Mouse (Mus musculus) stomach, embryonic 14.5 days (tissue): ENCODE results near the gene St3gal3. TPM values are rescaled to one million over a fixed set of nuclear protein-coding genes. Genes with fewer than 3 reads are reported as not detected.

Source experiments
- ATAC-seq: fragments of 200-750 bp; cut with Nextera tagmentation; 2 replicates; pipeline ENCODE4 v1.8.0; 2017; ENCODE audit warnings: low read depth, moderate TSS enrichment; ENCODE audit not compliant: insufficient number of reproducible peaks, insufficient read depth, low FRiP score
- H3K27ac ChIP-seq: fragments of 300-500 bp; sonication (generic); 2 replicates; pipeline ENCODE4 v1.5.1; 2014; ENCODE audit warnings: mild to moderate bottlenecking, low read length, moderate library complexity, mixed read lengths
- H3K27me3 ChIP-seq: fragments of 300-500 bp; sonication (generic); 2 replicates; pipeline ENCODE4 v1.6.1; 2014; ENCODE audit warnings: low read length, control low read depth, mixed read lengths; ENCODE audit not compliant: control insufficient read depth, insufficient read depth
- H3K36me3 ChIP-seq: fragments of 300-500 bp; sonication (generic); 2 replicates; pipeline ENCODE4 v1.6.1; 2014; ENCODE audit warnings: mild to moderate bottlenecking, control low read depth, low read length, moderate library complexity, mixed read lengths; ENCODE audit not compliant: control insufficient read depth, insufficient read depth
- H3K4me1 ChIP-seq: fragments of 300-500 bp; sonication (generic); 2 replicates; pipeline ENCODE4 v1.6.1; 2014; ENCODE audit warnings: low read length, control low read depth, mixed read lengths; ENCODE audit not compliant: control insufficient read depth, insufficient read depth
- H3K4me2 ChIP-seq: fragments of 300-500 bp; sonication (generic); replicated peaks from 2 replicates; pipeline ENCODE4 v1.6.1; 2014; ENCODE audit warnings: low read depth, low read length, control low read depth
- H3K4me3 ChIP-seq: fragments of 300-500 bp; sonication (generic); 2 replicates; pipeline ENCODE4 v1.5.1; 2014; ENCODE audit warnings: low read depth, low read length, control low read depth
- H3K9ac ChIP-seq: fragments of 300-500 bp; sonication (generic); replicated peaks from 2 replicates; pipeline ENCODE4 v1.6.1; 2014; ENCODE audit warnings: low read depth, mild to moderate bottlenecking, control low read depth, low read length, moderate library complexity, mixed read lengths
- H3K9me3 ChIP-seq: fragments of 300-500 bp; sonication (generic); 2 replicates; pipeline ENCODE4 v1.6.1; 2016; ENCODE audit warnings: low read depth, low read length, control low read depth; ENCODE audit not compliant: control insufficient read depth
- WGBS: fragments of 180-500 bp; shearing (Covaris S2); extraction: QIAGEN DNeasy Blood & Tissue Kit; methylation state at CpG from one replicate; pipeline ENCODE4 v1.1.7; 2014; 5-methylcytosine and 5-hydroxymethylcytosine counted together
- polyA plus RNA-seq: library from polyadenylated mRNA; unstranded; fragments of >200 nt; fragmentation: Nextera tagmentation; extraction: Ambion mirVana; gene quantifications from 2 replicates; pipeline ENCODE4 v1.2.1, GENCODE M21; 2014

The St3gal3 gene
- polyA plus RNA-seq, 1 experiment from 2014 or later = 6.1 TPM

DNA sequence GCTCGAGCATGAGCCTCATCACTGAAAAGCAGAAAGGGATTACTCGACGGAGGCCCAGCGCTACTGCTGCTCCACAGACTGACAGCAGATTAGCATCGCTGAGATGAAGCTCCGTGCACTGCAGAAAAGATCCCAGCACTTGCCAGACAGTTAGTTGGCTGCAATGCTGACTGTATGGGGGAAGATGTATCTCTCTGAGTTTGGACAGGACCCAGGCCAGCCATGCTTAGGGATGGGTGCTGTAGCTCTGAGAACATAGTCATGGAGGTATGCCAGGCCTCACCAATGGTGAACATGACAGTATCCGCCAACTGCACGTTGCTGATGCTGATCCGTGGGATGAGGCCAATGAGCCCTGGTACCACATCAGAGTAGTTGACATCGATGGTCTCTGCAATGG is 230.6 kb downstream of the St3gal3 start:
- H3K4me3 ChIP-seq = no peak overlapping the region
- no peak for ATAC-seq
- H3K9ac ChIP-seq = no peak overlapping the region
- no peaks in the 10 kb centered on the region for H3K27me3 ChIP-seq
- no peak overlapping the region for H3K27ac ChIP-seq
- peaks cover 55% of the 10 kb centered on the region for H3K36me3 ChIP-seq
- H3K9me3 ChIP-seq = no peaks in the 10 kb centered on the region
- 86% methylated on average over 10 of the region's 10 CpGs for WGBS
- H3K4me1 ChIP-seq = no peaks in the 10 kb centered on the region
- H3K4me2 ChIP-seq = no peak overlapping the region

DNA sequence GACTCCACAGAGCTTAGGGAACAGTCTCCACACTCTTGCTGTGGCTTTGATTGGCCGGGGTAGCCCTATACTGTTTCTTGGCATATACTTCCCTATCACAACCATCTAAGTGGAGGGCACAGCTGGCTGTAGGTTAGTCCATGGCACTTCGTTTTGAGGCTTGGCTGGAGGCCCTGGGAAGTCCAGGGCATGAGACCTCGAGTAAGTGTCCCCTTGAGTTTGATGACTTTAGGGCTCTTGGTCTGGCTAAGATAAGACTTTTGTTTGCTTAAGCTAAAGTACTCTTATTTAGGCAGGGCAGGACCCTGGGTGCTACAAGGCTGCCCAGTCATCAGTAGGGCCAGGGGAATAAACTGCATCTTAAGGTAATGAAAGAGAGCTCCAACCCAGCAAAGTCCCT is 236.6 kb downstream of the St3gal3 start:
- no peak for ATAC-seq
- Histone ChIP-seq H3K4me3 (no peak overlapping the region), H3K36me3 (peaks cover 68% of the 10 kb centered on the region), H3K27me3 (no peaks in the 10 kb centered on the region), H3K4me1 (no peaks in the 10 kb centered on the region), H3K4me2 (no peak overlapping the region), H3K9ac (no peak overlapping the region), H3K9me3 (no peaks in the 10 kb centered on the region), H3K27ac (no peak overlapping the region)
- 70% methylated on average over 3 of the region's 3 CpGs for WGBS

DNA sequence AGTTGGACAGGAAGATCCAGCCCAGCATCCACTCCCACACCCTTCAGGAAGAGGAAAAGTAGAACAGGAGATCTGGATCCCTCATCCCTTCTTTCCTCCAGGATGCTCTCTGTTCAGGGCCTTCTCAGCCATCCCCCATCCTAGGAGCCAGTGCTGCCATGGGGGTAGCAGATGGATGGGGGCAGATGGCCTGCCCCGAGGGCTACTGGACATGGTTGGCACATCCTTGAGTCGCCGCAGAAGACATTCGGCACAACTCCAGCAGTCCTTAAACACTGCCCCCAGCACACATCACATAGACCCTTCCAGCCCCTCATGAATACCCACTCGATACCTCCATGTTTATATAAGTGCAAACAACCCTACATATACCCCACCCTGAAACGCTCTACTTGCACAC is 238.7 kb downstream of the St3gal3 start:
- H3K9ac ChIP-seq = no peak overlapping the region
- peaks cover 52% of the 10 kb centered on the region for H3K36me3 ChIP-seq
- 0 out of 2 replicates have a peak, but pooled peaks cover 3% of the 10 kb centered on the region for H3K4me1 ChIP-seq
- H3K4me3 ChIP-seq = no peak overlapping the region
- ATAC-seq = no peak
- WGBS = 95% methylated on average over 6 of the region's 6 CpGs
- H3K27me3 ChIP-seq = no peaks in the 10 kb centered on the region
- no peak overlapping the region for H3K4me2 ChIP-seq
- no peaks in the 10 kb centered on the region for H3K9me3 ChIP-seq
- no peak overlapping the region for H3K27ac ChIP-seq

DNA sequence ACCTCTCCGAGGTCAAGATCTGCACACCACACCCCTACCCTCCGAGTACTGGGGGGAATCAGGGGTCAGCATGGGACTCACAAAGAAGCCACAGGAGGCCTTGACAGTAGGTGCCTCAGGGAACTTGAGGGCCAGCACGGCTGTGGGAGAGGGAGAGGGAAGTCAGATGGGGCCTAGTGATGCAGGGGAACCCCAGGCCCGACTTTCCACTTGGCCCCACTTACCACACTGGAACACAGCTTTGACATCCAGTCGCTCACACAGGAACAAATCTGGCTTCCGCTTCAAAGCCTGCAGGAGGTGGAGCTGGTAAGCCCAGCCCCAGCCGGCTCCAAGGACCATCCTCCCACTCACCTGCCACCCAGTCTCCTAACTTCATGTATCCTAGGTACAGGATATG is 239.4 kb downstream of the St3gal3 start:
- H3K4me2 ChIP-seq = no peak overlapping the region
- H3K4me1 ChIP-seq = 0 out of 2 replicates have a peak, but pooled peaks cover 7% of the 10 kb centered on the region
- H3K4me3 ChIP-seq = no peak overlapping the region
- ATAC-seq = no peak
- no peak overlapping the region for H3K9ac ChIP-seq
- H3K27ac ChIP-seq = no peak overlapping the region
- H3K9me3 ChIP-seq = no peaks in the 10 kb centered on the region
- whole genome bisulfite sequencing = 85% methylated on average over 7 of the region's 7 CpGs
- no peaks in the 10 kb centered on the region for H3K27me3 ChIP-seq
- H3K36me3 ChIP-seq = peaks cover 45% of the 10 kb centered on the region

DNA sequence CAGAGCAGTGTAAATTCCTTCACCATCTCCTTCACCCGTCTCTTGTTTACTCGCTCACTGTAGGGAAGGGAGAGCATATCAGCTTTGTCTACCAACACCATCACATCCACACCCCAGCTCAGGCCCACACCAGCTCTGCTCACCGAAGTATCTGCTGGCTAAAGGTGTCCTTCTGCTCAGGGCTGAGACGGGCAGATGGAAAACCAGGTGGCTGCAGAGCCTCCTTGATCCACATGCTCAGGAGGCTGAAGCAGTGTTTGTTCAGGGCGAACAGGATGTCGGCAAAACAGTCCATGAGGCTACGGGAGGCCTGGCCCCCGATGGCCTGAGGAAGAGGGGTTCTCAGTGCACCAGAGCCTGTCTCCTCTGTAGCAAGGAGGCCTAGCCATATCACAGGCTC is 240.1 kb downstream of the St3gal3 start:
- Histone ChIP-seq H3K27me3 (no peaks in the 10 kb centered on the region), H3K27ac (no peak overlapping the region), H3K4me1 (0 out of 2 replicates have a peak, but pooled peaks cover 7% of the 10 kb centered on the region), H3K36me3 (peaks cover 37% of the 10 kb centered on the region), H3K9ac (no peak overlapping the region), H3K4me2 (no peak overlapping the region), H3K9me3 (no peaks in the 10 kb centered on the region), H3K4me3 (no peak overlapping the region)
- 82% methylated on average over 8 of the region's 8 CpGs for WGBS
- no peak for ATAC-seq

DNA sequence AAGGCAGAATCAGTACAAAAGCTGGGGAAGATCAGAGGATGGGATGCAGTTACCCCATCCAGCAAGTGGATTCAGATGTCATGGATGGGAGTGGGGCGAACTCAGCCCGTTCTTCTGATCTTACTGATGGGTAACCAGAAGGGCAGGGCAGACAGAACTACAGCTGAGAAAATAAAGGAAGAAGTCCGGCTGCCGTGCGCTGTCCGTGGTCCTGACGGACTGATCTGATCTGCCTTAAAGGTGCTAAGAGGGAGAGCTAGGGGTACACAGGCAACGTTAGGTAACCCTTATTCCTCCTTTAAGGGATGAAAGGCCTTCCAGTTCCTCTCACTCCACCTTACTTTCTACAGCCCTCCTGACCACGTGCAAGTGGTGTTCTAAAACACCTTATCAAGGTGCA is 241.3 kb downstream of the St3gal3 start:
- Histone ChIP-seq H3K4me3 (no peak overlapping the region), H3K27me3 (no peaks in the 10 kb centered on the region), H3K4me1 (0 out of 2 replicates have a peak, but pooled peaks cover 7% of the 10 kb centered on the region), H3K4me2 (no peak overlapping the region), H3K9me3 (no peaks in the 10 kb centered on the region), H3K9ac (no peak overlapping the region), H3K36me3 (peaks cover 25% of the 10 kb centered on the region), H3K27ac (no peak overlapping the region)
- WGBS = 16% methylated on average over 9 of the region's 9 CpGs
- no peak for ATAC-seq

DNA sequence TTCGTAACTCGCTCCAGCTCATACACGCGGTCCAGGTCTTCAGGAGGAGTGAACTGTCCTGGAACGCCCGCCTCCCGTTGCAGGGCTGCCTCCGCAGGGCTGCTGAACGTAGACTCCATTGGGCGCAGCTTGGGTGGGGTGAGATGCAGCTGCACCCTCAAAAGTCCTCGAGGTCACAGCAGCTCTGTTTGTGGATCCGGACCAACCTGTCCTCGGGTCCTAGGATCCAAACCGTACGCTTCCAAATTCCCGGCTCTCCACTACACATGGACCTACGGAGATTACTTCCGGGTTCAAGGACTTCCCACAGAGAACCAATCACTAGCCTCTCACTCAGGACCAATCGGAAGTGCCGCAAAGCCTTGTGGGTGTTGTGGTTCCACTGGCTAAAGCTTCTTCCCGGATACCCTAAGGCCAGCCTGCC is 243.0 kb downstream of the St3gal3 start, which contains the start of gene Dph2:
TSS of gene Dph2 (minus strand) at position 295 of the 424 bp plus-strand sequence.
- 0 out of 2 replicates have a peak, but pooled peaks cover 7% of the 10 kb centered on the region for H3K4me1 ChIP-seq
- no peaks in the 10 kb centered on the region for H3K9me3 ChIP-seq
- peak; percentile 86 for ATAC-seq
- WGBS = under 1% methylated on average over 21 of the region's 21 CpGs
- H3K4me2 ChIP-seq = peak within 1 kb of the TSS; percentile 88
- H3K4me3 ChIP-seq = peak within 1 kb of the TSS; percentile 76
- peak within 1 kb of the TSS; percentile 40; the same call in 1 of the 2 replicates for H3K9ac ChIP-seq
- no peak within 1 kb of the TSS for H3K27ac ChIP-seq
- H3K36me3 ChIP-seq = peaks cover 13% of the 10 kb centered on the region
- no peaks in the 10 kb centered on the region for H3K27me3 ChIP-seq

DNA sequence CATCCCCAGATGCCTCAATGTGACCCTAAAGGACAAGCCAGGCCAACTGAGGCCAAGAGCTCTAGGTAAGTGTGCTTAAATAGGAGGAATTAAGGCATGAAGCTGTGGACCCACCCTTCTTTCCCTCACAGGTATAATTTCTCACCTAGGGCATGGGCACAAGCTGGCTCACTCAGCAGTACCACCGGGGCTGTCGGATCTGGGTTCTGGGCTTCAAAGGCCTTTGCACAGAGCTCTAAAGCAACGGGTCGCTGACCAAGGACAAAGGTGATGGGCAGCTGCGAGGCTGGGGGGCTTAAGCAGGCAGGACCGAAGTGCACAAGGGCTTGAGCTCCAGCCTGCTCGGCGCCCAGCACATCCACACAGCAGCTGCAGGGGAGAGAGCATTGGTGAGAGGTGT is 244.0 kb downstream of the St3gal3 start:
- ATAC-seq = no peak

DNA sequence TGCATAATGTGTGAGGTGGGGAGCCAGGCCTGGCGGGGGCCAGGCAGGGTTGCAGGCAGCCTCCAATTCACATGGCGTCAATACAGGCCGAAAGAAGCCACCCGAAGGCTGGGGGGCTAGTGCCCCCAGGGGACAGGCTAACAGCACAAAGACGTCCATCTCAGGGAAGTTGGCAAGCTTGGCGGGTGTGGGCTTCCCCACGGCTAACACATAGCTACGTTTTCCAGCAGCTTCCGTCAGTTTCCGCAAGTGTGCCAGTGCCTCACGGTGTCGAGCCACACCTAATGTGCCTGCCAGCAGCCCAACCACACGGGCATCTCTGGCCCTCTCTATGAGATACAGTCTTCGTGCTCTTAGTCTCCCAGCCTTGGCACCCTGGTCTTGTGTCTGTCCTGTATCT is 244.7 kb downstream of the St3gal3 start:
- ATAC-seq = no peak

More for the DNA sequence above, 244.0 kb downstream of the St3gal3 start:
- Histone ChIP-seq H3K4me3 (peak overlapping the region; percentile 76; the same call in 1 of the 2 replicates), H3K4me1 (peaks cover 11% of the 10 kb centered on the region; the same call in 1 of the 2 replicates), H3K27ac (no peak overlapping the region), H3K36me3 (peaks cover 13% of the 10 kb centered on the region), H3K27me3 (no peaks in the 10 kb centered on the region), H3K4me2 (peak overlapping the region; percentile 88; the same call in 1 of the 2 replicates), H3K9ac (no peak overlapping the region), H3K9me3 (no peaks in the 10 kb centered on the region)
- 91% methylated on average over 8 of the region's 8 CpGs for WGBS

More for the DNA sequence above, 244.7 kb downstream of the St3gal3 start:
- H3K4me3 ChIP-seq = no peak overlapping the region
- no peak overlapping the region for H3K4me2 ChIP-seq
- H3K9me3 ChIP-seq = no peaks in the 10 kb centered on the region
- WGBS = 94% methylated on average over 14 of the region's 14 CpGs
- H3K4me1 ChIP-seq = peaks cover 11% of the 10 kb centered on the region; the same call in 1 of the 2 replicates
- H3K36me3 ChIP-seq = peaks cover 16% of the 10 kb centered on the region
- H3K27me3 ChIP-seq = no peaks in the 10 kb centered on the region
- no peak overlapping the region for H3K27ac ChIP-seq
- H3K9ac ChIP-seq = no peak overlapping the region
